ENCODE assay signal across 30 mouse cellular contexts in the genomic region with DNA sequence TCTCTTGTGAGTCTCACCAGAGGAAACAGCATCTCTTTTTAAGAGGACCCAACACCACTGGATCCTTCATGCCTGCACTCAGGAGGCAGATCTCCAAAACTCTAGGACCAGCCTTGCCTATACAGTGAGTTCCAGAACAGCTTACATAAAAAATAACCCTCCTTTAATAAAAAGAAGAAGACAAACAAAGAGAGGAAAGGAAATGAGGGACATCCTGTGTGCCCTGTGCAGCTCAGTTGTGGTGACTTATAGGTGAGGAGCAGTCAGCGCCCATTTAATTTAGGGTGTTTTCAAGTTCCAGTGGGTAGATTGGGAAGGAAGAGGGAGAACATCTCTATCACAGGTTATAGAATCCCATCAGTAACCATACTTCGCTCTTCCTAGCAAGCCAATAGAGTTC.
"Had no signal": no experiment of that assay in that cellular context is flagged by ENCODE, and none has a peak within 500 bp of the region (broad histone marks: within the 10 kb centered on the region; RNA-seq: fewer than 3 reads in every experiment).

No protein-coding gene starts in this region.

- ATAC-seq: liver, embryonic 12.5 days; liver, postnatal 0 days; midbrain, embryonic 15.5 days; midbrain, embryonic 16.5 days had no signal

- H3K9ac ChIP-seq: limb, embryonic 12.5 days; limb, embryonic 13.5 days; limb, embryonic 15.5 days; liver, embryonic 12.5 days; liver, embryonic 13.5 days; liver, embryonic 14.5 days; liver, embryonic 15.5 days; liver, postnatal 0 days; lung, embryonic 14.5 days; lung, embryonic 15.5 days; midbrain, embryonic 12.5 days; midbrain, embryonic 15.5 days; neural tube, embryonic 12.5 days; neural tube, embryonic 13.5 days had no signal

- H3K27me3 ChIP-seq: limb, embryonic 12.5 days; limb, embryonic 13.5 days; limb, embryonic 15.5 days; liver, embryonic 12.5 days; liver, embryonic 13.5 days; liver, embryonic 15.5 days; lung, embryonic 15.5 days; megakaryocyte, embryonic 14.5 days; midbrain, embryonic 12.5 days; midbrain, embryonic 15.5 days; neural tube, embryonic 12.5 days; neural tube, embryonic 13.5 days had no signal

- H3K4me3 ChIP-seq: left cerebral cortex, adult 2 months; limb, embryonic 10.5 days; limb, embryonic 12.5 days; limb, embryonic 13.5 days; limb, embryonic 15.5 days; liver, embryonic 12.5 days; liver, embryonic 13.5 days; liver, embryonic 15.5 days; lung, embryonic 15.5 days; megakaryocyte, embryonic 14.5 days; midbrain, embryonic 10.5 days; midbrain, embryonic 12.5 days; midbrain, embryonic 15.5 days; myocyte; neural tube, embryonic 12.5 days; neural tube, embryonic 13.5 days had no signal

- H3K36me3 ChIP-seq: limb, embryonic 10.5 days; limb, embryonic 12.5 days; limb, embryonic 13.5 days; limb, embryonic 15.5 days; liver, embryonic 12.5 days; liver, embryonic 13.5 days; liver, embryonic 15.5 days; lung, embryonic 15.5 days; midbrain, embryonic 10.5 days; midbrain, embryonic 12.5 days; midbrain, embryonic 15.5 days; neural tube, embryonic 12.5 days; neural tube, embryonic 13.5 days had no signal

- H3K4me2 ChIP-seq: limb, embryonic 12.5 days; limb, embryonic 13.5 days; limb, embryonic 15.5 days; liver, embryonic 11.5 days; liver, embryonic 12.5 days; liver, embryonic 13.5 days; liver, embryonic 15.5 days; lung, embryonic 14.5 days; lung, embryonic 15.5 days; midbrain, embryonic 12.5 days; midbrain, embryonic 15.5 days; neural tube, embryonic 12.5 days; neural tube, embryonic 13.5 days had no signal

- H3K9me3 ChIP-seq: limb, embryonic 10.5 days; limb, embryonic 12.5 days; limb, embryonic 13.5 days; limb, embryonic 15.5 days; liver, embryonic 12.5 days; liver, embryonic 13.5 days; liver, embryonic 15.5 days; lung, embryonic 15.5 days; megakaryocyte, embryonic 14.5 days; midbrain, embryonic 10.5 days; midbrain, embryonic 12.5 days; midbrain, embryonic 15.5 days; neural tube, embryonic 12.5 days; neural tube, embryonic 13.5 days had no signal

- H3K4me1 ChIP-seq: limb, embryonic 10.5 days; liver, embryonic 12.5 days; liver, embryonic 13.5 days; liver, embryonic 15.5 days; megakaryocyte, embryonic 14.5 days; midbrain, embryonic 12.5 days; midbrain, embryonic 15.5 days; neural tube, embryonic 12.5 days; neural tube, embryonic 13.5 days had no signal

- H3K27ac ChIP-seq: left cerebral cortex, adult 2 months; limb, embryonic 10.5 days; limb, embryonic 12.5 days; limb, embryonic 13.5 days; limb, embryonic 15.5 days; liver, embryonic 12.5 days; liver, embryonic 13.5 days; liver, embryonic 14.5 days; liver, embryonic 15.5 days; lung, embryonic 15.5 days; macrophage; midbrain, embryonic 10.5 days; midbrain, embryonic 12.5 days; midbrain, embryonic 15.5 days; neural tube, embryonic 12.5 days; neural tube, embryonic 13.5 days had no signal

- DNase-seq: left cerebral cortex, postnatal 4 days; liver, embryonic 13.5 days; liver, postnatal 0 days; lung, adult 18-20 months; lung, adult 2 months; lung, embryonic 14.5 days; lung, postnatal 10 days; lung, postnatal 14 days; lung, postnatal 36 days; lung, postnatal 4 days; midbrain, embryonic 14.5 days had no signal
